Mouse (Mus musculus): ENCODE data around the gene Trpm3. TPM values are rescaled to one million over a fixed set of nuclear protein-coding genes. Genes with fewer than 3 reads are reported as not detected.

The Trpm3 gene
- total and polyA plus RNA-seq, 2 experiments from 2014 or later = 19.1 to 64.7 TPM

- H3K9me3 ChIP-seq (ENCODE audit: low read length) = no peaks in the 10 kb centered on the region
- no peak for ATAC-seq (ENCODE audit: low FRiP score)
- H3K36me3 ChIP-seq (ENCODE audit: insufficient read depth, low read length) = no peaks in the 10 kb centered on the region
- 0 out of 2 replicates have a peak, but pooled peaks cover under 1% of the 10 kb centered on the region for H3K4me1 ChIP-seq (ENCODE audit: insufficient read depth, low read length)
- 92% methylated on average over 2 of the region's 2 CpGs for WGBS
- no peak overlapping the region for H3K27ac ChIP-seq (ENCODE audit: low read depth, low read length)
- no peaks in the 10 kb centered on the region for H3K27me3 ChIP-seq (ENCODE audit: insufficient read depth, low read length)
- TF ChIP-seq CTCF (IDR thresholded peaks at IDR 0.05) = no peak
- H3K4me2 ChIP-seq (ENCODE audit: low read depth, low read length, poor library complexity, severe bottlenecking) = no peak overlapping the region
- no peak for DNase-seq (ENCODE audit: low spot score)
- H3K9ac ChIP-seq (replicated peaks; ENCODE audit: low read length, poor library complexity, severe bottlenecking) = no peak overlapping the region
- H3K4me3 ChIP-seq (ENCODE audit: low read depth, low read length) = no peak overlapping the region
Measured at GRCm38 (mm10) chr19:22758496-22758895, 619.6 kb downstream of the Trpm3 start.

- Histone ChIP-seq H3K4me2 (ENCODE audit: low read depth, low read length, poor library complexity, severe bottlenecking) (no peak overlapping the region), H3K9ac (replicated peaks; ENCODE audit: low read length, poor library complexity, severe bottlenecking) (no peak overlapping the region), H3K27me3 (ENCODE audit: insufficient read depth, low read length) (no peaks in the 10 kb centered on the region), H3K36me3 (ENCODE audit: insufficient read depth, low read length) (no peaks in the 10 kb centered on the region), H3K27ac (ENCODE audit: low read depth, low read length) (no peak overlapping the region), H3K4me1 (ENCODE audit: insufficient read depth, low read length) (no peaks in the 10 kb centered on the region), H3K4me3 (ENCODE audit: low read depth, low read length) (no peak overlapping the region), H3K9me3 (ENCODE audit: low read length) (no peaks in the 10 kb centered on the region)
- ATAC-seq (ENCODE audit: low FRiP score) = no peak
- TF ChIP-seq CTCF (IDR thresholded peaks at IDR 0.05) = no peak
- no peak for DNase-seq (ENCODE audit: low spot score)
- WGBS = 84% methylated on average over 3 of the region's 3 CpGs
Measured at GRCm38 (mm10) chr19:22768242-22768641, 629.4 kb downstream of the Trpm3 start.

DNA sequence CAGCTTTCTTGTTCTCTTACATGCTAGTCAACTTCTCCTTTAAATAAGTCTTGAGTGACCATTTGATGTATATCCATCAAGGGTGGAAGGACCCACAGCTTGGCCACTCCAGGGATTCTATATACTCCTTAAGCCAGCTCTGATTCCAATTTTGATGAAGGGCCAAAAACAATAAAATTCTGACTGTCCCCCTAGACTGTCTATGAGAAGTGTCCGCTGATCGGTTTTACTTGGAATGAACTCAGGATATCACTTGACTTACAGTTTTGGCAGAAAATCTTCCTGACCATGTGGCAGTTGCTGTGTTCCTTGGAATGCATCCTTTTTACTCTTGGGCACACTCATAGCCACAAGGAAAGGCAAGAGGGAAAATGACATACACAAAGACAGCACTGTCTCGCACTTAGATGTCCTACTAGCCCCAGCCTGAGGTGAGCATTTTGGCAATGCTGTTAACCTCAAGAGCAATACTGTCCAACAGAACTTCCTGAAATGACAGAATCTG, 636.4 kb downstream of the Trpm3 start:
- TF ChIP-seq CTCF (IDR thresholded peaks at IDR 0.05) = no peak
- Histone ChIP-seq H3K27ac (ENCODE audit: low read depth, low read length) (no peak overlapping the region), H3K4me3 (ENCODE audit: low read depth, low read length) (no peak overlapping the region), H3K9me3 (ENCODE audit: low read length) (no peaks in the 10 kb centered on the region), H3K4me1 (ENCODE audit: insufficient read depth, low read length) (no peaks in the 10 kb centered on the region), H3K36me3 (ENCODE audit: insufficient read depth, low read length) (no peaks in the 10 kb centered on the region), H3K4me2 (ENCODE audit: low read depth, low read length, poor library complexity, severe bottlenecking) (no peak overlapping the region), H3K27me3 (ENCODE audit: insufficient read depth, low read length) (no peaks in the 10 kb centered on the region), H3K9ac (replicated peaks; ENCODE audit: low read length, poor library complexity, severe bottlenecking) (no peak overlapping the region)
- 92% methylated on average over 3 of the region's 3 CpGs for WGBS
- no peak for DNase-seq (ENCODE audit: low spot score)
- ATAC-seq (ENCODE audit: low FRiP score) = no peak

GRCm38 (mm10) chr19:22780192-22780843, 641.5 kb downstream of the Trpm3 start:
- H3K36me3 ChIP-seq (ENCODE audit: insufficient read depth, low read length) = no peaks in the 10 kb centered on the region
- H3K4me1 ChIP-seq (ENCODE audit: insufficient read depth, low read length) = no peaks in the 10 kb centered on the region
- H3K4me2 ChIP-seq (ENCODE audit: low read depth, low read length, poor library complexity, severe bottlenecking) = no peak overlapping the region
- H3K27me3 ChIP-seq (ENCODE audit: insufficient read depth, low read length) = no peaks in the 10 kb centered on the region
- ATAC-seq (ENCODE audit: low FRiP score) (no peak), DNase-seq (ENCODE audit: low spot score) (no peak)
- no peak overlapping the region for H3K27ac ChIP-seq (ENCODE audit: low read depth, low read length)
- H3K9me3 ChIP-seq (ENCODE audit: low read length) = no peaks in the 10 kb centered on the region
- no peak overlapping the region for H3K4me3 ChIP-seq (ENCODE audit: low read depth, low read length)
- WGBS = 78% methylated on average over 7 of the region's 7 CpGs
- TF ChIP-seq CTCF (IDR thresholded peaks at IDR 0.05) = no peak
- H3K9ac ChIP-seq (replicated peaks; ENCODE audit: low read length, poor library complexity, severe bottlenecking) = no peak overlapping the region

DNA sequence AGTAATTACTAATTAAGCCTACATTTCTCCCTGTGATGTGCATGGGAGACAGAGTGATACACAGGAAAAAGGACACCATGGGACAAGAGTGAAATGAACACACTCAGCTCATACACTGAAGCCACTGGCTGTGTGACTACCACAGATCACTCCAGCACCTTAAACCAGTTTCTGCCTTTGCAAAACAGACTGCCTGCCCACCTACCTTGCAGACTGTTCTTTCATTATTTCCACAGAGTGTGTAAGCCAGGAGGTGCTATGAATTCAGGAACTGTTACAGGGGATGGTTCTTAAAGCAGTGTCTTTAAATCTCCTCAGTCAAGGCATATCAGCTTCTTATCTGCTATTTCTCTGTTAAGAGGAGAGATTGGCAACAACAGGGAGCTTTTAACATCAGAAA, 642.7 kb downstream of the Trpm3 start:
- Histone ChIP-seq H3K9me3 (ENCODE audit: low read length) (no peaks in the 10 kb centered on the region), H3K27me3 (ENCODE audit: insufficient read depth, low read length) (no peaks in the 10 kb centered on the region), H3K9ac (replicated peaks; ENCODE audit: low read length, poor library complexity, severe bottlenecking) (no peak overlapping the region), H3K27ac (ENCODE audit: low read depth, low read length) (no peak overlapping the region), H3K4me3 (ENCODE audit: low read depth, low read length) (no peak overlapping the region), H3K4me1 (ENCODE audit: insufficient read depth, low read length) (no peaks in the 10 kb centered on the region), H3K4me2 (ENCODE audit: low read depth, low read length, poor library complexity, severe bottlenecking) (no peak overlapping the region), H3K36me3 (ENCODE audit: insufficient read depth, low read length) (no peaks in the 10 kb centered on the region)
- TF ChIP-seq CTCF (IDR thresholded peaks at IDR 0.05) = no peak
- no peak for ATAC-seq (ENCODE audit: low FRiP score)
- no peak for DNase-seq (ENCODE audit: low spot score)

DNA sequence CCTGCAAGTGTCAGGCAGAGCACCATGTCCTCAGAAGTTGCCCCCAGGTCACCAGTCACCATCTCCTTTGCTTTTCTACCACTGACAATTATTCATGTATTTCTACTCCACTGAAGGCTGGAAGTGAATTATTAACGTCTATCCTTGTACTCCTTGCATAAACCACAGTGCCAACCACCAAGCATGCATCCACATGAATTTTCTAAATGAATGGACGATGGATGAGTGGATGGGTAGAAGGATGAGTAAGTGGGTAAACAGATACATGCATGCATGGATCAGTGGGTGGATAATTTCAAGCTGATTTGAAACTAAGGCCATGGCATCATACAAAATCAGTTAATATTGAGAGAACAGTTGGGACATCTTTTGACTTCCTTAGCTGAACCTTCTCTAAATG, 644.9 kb downstream of the Trpm3 start:
- H3K27ac ChIP-seq (ENCODE audit: low read depth, low read length) = no peak overlapping the region
- no peaks in the 10 kb centered on the region for H3K4me1 ChIP-seq (ENCODE audit: insufficient read depth, low read length)
- H3K9ac ChIP-seq (replicated peaks; ENCODE audit: low read length, poor library complexity, severe bottlenecking) = no peak overlapping the region
- H3K36me3 ChIP-seq (ENCODE audit: insufficient read depth, low read length) = no peaks in the 10 kb centered on the region
- H3K27me3 ChIP-seq (ENCODE audit: insufficient read depth, low read length) = no peaks in the 10 kb centered on the region
- H3K9me3 ChIP-seq (ENCODE audit: low read length) = no peaks in the 10 kb centered on the region
- no peak for ATAC-seq (ENCODE audit: low FRiP score)
- no peak for TF ChIP-seq CTCF (IDR thresholded peaks at IDR 0.05)
- DNase-seq (ENCODE audit: low spot score) = no peak
- 76% methylated on average over 2 of the region's 2 CpGs for WGBS
- H3K4me3 ChIP-seq (ENCODE audit: low read depth, low read length) = no peak overlapping the region
- H3K4me2 ChIP-seq (ENCODE audit: low read depth, low read length, poor library complexity, severe bottlenecking) = no peak overlapping the region
